Mouse (Mus musculus): ENCODE data around the gene Chst11.

The Chst11 gene

DNA sequence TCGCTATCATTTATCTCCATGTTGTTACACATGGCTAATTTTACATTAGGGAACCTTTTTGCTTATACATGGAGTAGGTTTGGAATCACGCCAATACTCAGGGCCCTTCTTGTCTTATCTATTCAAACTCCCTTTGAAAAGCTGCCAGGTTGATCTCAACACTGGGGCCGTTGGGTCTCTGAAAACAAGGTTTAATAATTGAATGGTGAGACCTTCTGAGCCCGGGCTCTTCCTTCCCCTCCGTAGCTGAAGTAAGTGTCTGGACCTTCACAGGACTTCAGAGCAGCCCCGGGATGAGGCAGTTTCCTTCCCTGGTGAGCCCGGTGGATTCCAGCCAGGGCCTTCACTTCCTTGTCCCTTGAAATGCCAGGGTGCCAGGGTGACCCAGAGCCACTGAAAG is 5.6 kb downstream of the Chst11 start:
- DNase-seq (ENCODE audit: low read depth, low spot score), result no peak

DNA sequence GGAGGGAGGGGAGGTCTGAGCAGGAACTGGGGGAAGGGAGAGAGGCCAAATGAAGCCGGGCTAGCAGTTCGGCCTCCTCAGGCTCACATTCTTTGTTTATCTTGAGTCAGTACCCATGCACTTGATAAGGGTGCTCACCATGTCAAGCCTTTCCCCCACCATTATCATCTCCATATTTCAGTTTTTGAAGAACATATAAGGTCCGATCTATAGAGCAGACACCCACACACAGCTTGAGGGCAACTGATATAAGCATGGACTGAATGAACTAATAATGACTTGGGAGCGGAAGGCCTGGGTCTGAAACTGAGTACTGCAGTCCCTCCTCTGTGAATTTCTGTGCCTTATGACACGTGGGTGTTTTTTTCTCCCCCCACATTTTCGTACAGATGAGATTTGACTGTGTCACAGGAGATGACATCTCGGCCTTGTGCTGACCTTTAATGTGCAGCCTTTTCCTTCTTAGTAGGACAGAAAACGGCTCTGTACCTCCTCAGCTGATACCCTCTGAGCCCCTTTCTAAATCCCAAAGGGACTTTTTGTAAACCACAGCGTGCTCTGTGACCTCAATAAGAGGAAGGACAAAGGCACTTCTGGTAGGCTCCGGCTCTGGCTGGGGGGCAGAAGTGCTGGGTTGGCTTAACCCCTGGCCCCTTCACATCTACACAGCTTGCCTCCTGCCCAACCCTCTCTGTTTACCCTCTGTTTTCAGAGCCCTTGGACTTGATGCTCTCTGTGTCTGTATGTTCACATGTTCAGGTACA is 6.6 kb downstream of the Chst11 start:
- peak; percentile 12 for DNase-seq (ENCODE audit: low read depth, low spot score)

DNA sequence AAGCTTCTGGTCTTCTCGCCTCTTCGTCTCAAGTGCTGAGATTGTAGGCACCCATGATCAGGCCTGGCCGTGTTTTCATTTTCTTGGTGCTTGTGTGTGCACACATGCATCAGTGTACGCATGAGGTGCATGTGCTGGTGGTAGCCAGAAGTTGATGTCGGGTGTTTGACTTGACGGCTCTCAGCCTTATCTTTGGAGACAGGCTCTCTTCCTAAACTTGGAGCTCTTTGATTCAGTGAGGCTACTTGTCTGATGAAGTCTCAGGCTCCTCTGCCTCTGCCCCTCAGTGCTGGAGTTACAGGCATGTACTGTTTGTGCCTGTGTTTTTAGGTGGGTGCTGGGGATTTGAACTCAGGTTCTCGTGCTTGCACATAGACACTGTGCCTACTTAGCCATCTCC is 9.0 kb downstream of the Chst11 start:
- no peak for DNase-seq (ENCODE audit: low read depth, low spot score)

DNA sequence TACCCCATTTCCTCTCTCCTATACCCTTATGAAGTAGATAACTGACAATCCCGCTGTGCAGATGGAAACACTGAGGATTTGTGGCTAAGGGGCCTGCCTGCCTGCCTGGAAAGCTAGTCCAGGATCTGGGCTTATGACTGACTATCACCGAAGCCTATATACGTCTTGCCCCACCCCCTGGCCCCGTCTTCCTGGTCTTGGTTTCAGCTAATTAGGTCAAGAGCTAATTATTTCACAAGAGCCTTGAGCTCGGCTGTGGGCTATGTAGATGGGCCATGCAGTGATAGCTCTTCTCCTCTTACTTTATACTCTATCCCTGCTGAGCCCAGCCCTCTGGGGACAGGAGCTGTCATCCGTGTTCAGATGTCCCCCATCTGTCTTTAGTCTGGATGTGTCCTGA is 12.2 kb downstream of the Chst11 start:
- DNase-seq (ENCODE audit: low read depth, low spot score), result no peak

DNA sequence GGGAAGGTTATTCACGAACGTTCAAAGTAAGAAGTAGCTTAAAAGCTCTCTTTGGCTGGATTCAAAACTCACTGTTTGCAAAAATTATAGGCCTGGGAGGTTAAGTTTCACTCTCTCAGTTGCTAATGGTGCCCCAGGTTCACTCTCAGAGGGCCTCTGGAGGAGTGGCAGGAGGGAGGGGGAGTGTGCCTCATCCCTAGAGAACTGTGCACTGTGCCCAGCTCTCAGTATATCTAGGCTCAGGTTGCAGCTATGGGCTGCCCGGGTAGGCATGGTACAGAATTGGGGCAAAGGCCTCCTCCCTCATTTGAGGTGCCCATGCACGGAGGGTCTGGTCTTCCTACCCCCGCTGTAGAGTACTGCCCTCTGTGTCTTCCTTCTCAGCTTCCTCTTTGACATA is 14.9 kb downstream of the Chst11 start:
- no peak for DNase-seq (ENCODE audit: low read depth, low spot score)

DNA sequence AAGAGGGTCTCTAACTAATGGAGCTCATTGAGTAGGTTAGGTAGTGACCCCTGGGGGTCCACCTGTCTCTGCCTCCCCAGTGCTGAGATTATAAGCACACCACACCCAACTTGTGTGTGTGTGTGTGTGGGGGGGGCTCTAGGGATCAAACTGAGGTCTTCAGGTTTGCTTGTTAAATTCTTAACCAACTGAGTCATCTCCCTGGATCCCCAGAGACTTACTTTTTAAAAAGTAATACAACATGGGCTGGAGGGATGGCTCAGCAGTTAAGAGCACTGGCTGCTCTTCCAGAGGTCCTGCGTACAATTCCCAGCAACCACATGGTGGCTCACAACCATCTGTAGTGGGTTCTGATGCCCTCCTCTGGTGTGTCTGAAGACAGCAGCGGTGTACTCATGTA is 15.4 kb downstream of the Chst11 start:
- DNase-seq (ENCODE audit: low read depth, low spot score), result no peak

DNA sequence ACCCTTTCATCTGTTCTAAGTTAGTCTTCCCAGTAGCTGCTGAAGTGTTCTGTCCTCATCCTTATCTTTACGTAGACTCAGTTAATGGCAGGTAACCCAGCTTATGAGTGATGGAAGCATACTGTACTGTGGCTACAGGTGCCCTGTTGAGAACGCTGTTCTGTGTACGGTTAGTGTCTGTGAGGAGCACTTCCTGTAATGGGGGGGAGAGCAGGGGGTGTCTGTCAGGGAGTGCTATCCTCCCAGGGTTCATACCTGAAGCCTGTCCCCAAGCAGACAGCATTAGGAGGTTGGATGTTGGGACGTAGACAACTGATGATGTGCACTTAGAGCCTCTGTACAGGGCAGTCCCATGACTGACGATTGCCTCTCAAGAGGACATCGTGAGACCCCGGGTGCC is 18.6 kb downstream of the Chst11 start:
- DNase-seq (ENCODE audit: low read depth, low spot score), result peak; percentile 31

DNA sequence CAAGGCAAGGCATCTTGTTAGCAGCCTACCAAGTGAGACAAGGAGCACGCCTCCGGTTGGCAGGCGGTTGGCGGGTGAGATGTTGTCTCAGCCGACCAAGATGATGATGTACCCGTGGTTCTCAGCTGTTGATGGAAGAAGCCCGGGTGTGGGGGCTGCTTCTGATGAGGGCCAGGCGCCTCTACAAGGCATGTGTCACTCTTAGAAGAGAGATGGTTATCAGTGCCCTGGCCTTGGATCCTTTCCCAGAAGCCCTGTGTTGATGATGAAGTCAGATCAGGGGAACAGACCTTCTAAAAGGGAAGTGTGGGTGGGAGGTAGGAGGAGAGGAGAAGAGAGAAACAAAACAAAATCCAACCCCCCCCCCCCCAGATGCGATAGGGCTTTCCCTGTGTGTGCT is 19.1 kb downstream of the Chst11 start:
- DNase-seq (ENCODE audit: low read depth, low spot score), result peak; percentile 59

DNA sequence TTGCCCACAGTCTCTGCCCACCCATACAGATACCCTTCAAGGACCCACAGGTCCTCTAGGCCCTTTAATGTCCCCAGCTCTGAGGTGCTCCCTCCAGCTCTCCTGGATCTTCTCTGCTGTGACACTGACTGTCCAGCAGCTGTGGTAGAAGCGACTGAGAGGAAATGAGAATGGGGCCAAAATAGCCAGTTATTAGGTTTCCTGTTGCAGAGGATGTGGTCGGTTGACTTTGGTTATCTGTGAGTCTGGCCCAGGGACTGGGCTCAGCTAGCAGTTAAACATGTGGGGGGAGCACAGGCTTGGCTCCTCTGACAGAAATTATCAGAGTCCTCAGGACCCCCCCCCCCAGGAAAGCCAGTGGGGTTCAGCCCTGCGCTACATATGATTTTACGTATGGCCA is 19.7 kb downstream of the Chst11 start:
- DNase-seq (ENCODE audit: low read depth, low spot score), result peak; percentile 16

DNA sequence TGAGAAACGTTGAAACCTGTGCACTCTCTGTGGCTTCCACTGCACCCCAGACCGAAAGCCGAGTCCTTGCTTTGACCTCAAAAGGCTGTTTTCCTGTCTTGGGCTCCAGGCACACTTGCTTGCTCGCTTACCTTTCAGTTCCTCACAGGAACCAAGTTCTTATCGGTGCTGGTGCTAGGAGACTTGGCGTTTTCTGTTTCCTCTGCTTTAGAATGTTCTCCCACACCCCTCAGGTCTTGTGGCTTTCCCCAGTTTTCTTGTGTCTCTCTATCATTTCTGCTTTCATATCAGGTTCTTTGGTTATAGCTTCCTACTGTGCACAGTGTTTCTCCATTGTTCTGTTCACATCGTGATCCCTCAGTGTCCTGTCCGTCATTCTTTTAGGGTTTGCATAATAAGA is 21.0 kb downstream of the Chst11 start:
- DNase-seq (ENCODE audit: low read depth, low spot score), result no peak

DNA sequence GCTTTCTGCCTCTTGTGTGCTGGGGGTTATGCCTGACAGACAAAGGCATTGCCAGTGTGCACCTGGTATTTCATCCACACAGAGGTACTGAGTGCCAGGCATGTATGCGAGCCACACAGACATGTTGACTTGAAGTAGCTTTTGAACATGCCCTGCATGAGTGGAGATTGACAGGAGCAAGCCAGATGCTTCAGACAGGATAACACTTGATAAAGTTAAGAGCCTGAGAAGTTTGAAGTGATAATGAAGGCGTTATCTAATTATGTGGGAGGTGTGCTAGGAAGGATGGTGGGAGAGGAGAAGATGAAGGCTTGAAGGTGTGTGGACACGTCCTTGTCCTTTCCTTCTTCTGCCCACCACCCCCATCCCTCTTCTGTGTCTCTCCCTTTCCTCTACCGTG is 28.7 kb downstream of the Chst11 start:
- no peak for DNase-seq (ENCODE audit: low read depth, low spot score)

DNA sequence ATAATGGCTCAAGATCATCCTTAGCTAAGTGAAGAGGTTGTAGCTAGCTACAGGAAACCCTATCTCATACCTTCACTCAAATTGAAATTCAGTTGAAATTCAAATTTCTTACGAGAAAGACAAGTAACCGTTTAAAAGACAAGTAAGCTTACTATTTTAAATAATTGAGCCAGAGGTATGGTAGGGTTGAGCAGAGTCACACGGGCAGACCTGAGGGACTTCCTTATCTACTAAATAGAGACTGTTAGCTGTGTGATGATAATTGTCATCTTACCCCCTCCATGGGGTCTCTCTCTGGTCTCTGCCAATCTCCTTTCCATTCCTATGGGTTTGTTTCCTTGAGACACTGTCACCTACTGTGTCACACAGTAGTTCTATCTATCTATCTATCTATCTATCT is 30.6 kb downstream of the Chst11 start:
- no peak for DNase-seq (ENCODE audit: low read depth, low spot score)

DNA sequence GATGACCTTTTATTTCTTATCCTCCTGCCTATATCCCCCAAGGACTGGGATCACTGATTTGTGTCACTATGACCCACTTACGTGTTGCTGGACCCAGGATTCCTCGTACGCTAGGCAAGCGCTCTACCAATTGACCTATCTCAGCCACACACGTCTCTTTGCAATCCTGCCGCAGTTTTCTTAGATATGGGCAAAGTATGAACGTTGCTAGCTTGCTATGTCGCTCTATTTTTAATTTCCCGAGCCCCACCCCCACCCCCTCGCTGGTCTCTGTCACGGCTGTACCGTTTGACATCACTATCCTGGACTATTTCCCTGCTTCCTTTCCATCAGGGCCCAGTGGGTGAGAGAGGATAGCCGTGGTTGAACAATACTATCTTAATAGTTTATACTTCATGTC is 31.5 kb downstream of the Chst11 start:
- no peak for DNase-seq (ENCODE audit: low read depth, low spot score)

DNA sequence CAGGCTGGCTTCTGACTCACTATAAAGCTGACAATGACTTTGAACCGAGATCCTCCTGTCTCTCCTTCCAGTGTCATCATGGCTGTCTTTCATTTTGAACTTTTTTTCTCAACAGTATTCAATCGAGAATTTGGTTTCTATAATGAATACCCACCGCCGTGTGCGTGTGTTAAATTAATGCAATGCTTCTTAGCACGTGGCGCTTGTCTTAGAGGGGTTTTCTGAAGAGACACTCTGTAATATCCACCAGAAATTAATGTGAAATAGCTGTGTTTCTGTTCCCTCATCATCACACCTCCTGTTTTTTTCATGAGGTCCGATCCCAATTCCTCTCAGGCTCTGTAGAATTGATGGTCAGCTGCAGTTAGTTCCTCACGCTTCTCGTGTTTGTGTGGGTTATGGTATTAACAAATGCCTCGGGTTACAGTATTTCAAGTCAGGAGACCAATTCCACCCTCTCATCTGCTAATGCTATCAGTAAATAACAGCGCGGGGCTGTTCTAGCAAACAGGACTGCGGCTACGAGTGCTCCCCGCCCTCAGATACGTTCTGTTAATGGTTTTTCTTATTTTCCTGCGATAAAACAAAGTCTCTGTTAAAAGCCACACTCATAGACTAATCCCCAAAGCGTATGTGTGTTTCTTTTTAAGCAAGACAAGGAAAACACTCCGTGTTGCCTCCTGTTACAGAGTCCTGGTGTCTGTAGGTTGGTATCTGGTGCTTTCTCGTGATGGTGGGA is 32.6 kb downstream of the Chst11 start:
- DNase-seq (ENCODE audit: low read depth, low spot score), result no peak

DNA sequence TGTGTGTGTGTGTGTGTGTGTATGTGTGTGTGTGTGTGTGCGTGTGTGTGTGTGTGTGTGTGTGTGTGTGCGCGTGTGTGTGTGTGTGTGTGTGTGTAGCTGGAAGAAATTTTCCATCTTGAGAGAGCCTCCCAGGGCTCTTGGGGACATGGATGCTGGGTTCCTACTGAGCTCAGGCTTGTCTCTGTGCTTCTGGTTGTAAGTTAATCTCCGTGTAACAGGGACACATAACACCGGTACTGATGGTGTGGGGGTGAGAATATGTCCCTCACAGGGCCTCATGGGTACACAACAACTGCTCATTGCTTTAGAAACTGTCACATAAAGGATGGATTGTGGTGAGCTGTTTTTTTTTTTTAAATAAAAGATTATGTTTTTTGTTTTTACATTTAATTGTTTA is 33.2 kb downstream of the Chst11 start:
- no peak for DNase-seq (ENCODE audit: low read depth, low spot score)

DNA sequence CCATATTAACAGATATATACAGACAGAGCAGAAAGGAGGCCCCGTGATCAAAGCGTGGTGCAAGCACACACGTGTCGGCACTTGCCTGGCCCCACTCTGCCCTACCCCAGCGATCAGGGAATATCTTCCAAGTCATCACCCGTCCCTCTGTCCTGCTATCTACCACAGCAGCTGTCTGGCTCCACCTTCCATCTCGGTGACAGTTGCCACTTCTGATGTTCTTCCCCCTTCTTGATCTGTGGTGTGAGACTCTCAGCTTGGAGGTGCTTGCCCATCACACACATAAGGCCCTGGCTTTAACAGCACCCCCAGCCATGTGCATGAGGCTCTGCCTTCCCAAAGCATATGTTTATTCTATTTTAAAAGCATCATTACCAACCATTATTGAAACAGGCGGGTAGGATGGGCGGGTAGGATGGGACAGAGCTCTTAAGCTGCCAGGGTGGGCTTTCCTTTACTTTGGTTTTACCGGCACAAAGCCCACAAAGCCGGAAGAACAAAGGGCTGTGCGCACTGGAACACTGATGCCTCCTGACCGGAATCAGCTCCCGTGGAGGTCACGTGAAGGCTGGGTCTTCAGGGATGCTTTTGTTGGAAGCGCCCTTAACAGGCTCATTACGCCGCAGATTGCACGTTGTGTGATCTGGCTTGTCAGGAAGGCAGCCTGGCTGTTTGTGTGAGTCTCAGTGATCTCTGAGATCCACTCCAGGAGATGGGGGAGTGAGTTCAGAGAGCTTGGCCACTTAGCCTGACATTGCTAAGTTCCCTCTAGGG is 34.4 kb downstream of the Chst11 start:
- DNase-seq (ENCODE audit: low read depth, low spot score), result no peak

DNA sequence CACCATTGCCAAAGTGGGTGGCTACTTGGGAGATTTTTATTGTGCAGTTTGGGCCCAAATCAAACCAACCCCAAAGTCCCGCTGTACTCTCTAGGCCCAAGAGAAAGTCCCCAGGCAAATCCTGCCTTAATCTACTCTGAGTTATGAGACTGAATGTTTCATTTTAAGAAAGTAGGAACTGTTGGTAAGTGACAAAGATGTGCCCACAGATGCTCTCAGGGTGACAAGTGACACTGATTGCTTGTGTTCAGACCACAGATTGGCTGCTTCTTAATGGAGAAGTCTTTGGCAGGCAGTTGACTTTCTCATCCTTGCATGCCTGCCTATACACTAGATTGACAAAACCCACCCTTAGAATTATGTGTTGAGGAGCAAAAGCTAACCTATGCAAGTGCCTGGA is 37.3 kb downstream of the Chst11 start:
- DNase-seq (ENCODE audit: low read depth, low spot score), result no peak

DNA sequence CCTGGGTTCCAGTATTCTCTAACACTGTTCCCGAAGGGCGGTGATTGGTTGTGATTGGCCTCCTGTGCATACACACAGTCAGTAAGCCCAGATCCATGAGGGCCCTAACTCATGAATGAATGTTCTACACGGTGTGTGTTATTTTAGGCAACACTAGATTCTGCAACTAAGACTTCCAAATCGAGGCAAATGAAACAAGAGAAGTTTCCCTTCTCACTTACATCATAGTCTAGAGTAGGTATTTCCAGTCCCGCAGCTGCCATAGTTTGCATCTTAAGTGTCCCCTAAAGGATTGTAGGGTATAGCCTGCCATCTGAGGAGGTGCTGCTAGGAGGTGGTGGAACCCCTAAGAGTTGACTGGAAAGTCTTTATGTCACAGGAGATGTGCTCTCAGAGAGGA is 40.9 kb downstream of the Chst11 start:
- no peak for DNase-seq (ENCODE audit: low read depth, low spot score)

DNA sequence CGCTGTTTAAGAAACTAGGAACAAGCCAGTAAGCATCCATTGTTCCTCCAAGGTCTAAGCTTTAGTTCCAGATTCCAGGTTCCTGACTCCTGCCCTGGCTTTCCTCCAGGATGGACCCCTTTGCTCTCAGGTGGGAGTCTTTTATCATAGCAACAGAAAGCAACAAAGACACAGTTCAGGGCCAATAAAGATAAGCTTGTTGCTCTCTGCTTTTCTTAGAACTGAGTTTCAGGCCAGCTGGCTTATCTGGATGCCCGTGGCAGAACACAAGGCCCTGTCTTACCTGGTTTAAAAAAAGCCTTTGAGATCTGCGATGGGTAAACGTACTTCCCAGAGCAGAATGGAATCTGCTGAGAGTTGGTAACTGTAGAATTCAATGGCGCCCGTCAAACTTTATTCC is 42.4 kb downstream of the Chst11 start:
- no peak for DNase-seq (ENCODE audit: low read depth, low spot score)

DNA sequence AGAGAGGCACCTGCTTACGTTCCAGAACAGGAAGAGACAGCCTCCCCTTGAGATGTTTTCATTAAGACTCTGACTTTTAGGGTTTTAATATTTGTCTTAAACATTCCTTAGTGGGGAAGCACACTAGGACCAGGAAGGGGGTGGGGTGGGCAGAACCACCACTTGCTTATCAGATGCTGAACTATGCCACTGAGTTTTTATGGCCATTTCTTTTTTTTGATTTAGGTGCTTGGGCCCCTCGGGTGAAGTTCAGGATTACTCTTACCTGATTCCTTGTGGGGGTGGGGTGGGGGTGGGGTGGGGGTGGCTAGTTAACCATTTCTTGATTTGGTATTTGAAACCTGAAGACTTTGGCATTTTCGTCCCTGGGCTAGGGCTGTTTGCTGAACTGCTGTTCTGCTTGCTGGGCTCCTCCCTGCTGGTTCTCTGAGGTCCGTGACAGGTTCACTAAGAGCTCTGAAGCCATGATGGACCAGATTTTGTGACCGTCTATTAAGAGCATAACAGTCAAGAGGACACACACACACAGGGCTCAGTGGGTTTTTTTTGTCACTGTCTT is 44.9 kb downstream of the Chst11 start:
- no peak for DNase-seq (ENCODE audit: low read depth, low spot score)

DNA sequence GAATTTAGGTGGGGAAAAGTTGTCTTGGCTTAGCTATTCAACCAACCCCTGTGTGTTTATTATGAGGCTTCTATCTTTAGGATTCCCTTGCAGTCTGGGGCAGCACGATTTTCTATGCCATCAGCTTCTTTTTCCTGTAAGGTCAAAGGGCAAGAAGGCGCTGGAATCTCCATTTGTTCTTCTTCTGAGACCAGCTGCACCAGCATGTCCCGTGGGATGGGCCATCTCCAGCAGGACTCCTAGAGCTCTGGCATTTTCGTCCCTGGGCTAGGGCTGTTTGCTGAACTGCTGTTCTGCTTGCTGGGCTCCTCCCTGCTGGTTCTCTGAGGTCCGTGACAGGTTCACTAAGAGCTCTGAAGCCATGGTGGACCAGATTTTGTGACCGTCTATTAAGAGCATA is 45.6 kb downstream of the Chst11 start:
- no peak for DNase-seq (ENCODE audit: low read depth, low spot score)

DNA sequence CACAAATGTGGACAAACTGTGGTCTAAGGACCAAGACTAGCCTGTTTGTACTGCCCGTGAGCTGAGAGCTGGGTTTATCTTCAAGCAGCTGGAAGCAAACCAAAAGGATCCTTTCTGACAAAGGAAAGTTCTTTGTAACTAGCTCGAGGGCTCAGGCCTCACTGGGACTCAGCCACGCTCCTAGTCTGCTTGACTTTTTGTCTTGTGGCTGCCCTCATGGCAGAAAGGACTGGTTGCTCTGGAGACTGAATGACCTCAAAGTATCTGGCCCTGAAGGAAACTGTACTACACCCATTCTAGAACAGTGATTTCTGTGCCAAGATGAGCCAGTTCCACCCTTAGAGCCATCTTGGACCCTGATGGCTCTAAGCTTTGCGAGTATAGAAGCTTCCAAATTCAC is 46.3 kb downstream of the Chst11 start:
- no peak for DNase-seq (ENCODE audit: low read depth, low spot score)
